Mouse (Mus musculus): Measurements from ENCODE around the gene Olfr1143. TPM values are rescaled to one million over a fixed set of nuclear protein-coding genes. Genes with fewer than 3 reads are reported as not detected.

The Olfr1143 gene
- not detected for polyA plus RNA-seq (2015; fragmentation: Illumina TruSeq; extraction: RNeasy Lipid Tissue Mini Kit (QIAGEN cat#74804); ENCODE audit: insufficient read depth, low replicate concordance)

GRCm38 (mm10) chr2:87800292-87800691 is at the start of gene Olfr1143:
Gene Olfr1143 (plus strand): TSS chr2:87800592.

GRCm38 (mm10) chr2:87753891-87754290 is 46.5 kb upstream of the Olfr1143 start, which contains the start of gene Olfr1141:
Gene Olfr1141 (minus strand): TSS chr2:87753991.

GRCm38 (mm10) chr2:87779183-87779582 is 21.2 kb upstream of the Olfr1143 start, which contains the start of gene Olfr152:
Gene Olfr152 (plus strand): TSS chr2:87779483.

GRCm38 (mm10) chr2:87809522-87809921 is 9.1 kb downstream of the Olfr1143 start, which contains the start of gene Olfr1145:
Gene Olfr1145 (plus strand): TSS chr2:87809822.

GRCm38 (mm10) chr2:87830233-87830632 is 29.8 kb downstream of the Olfr1143 start, which contains the start of gene Olfr1148:
Gene Olfr1148 (plus strand): TSS chr2:87830533.

GRCm38 (mm10) chr2:87843693-87844092 is 43.3 kb downstream of the Olfr1143 start, which contains the start of gene Olfr1150-ps1:
Gene Olfr1150-ps1 (plus strand): TSS chr2:87843993.

Other genes with a start within 250 kb of the Olfr1143 start
- not detected for gene Olfr1129, start 226.7 kb upstream of the Olfr1143 start, polyA plus RNA-seq (2015; fragmentation: Illumina TruSeq; extraction: RNeasy Lipid Tissue Mini Kit (QIAGEN cat#74804); ENCODE audit: insufficient read depth, low replicate concordance)
- not detected for gene Olfr1130, start 194.4 kb upstream of the Olfr1143 start, polyA plus RNA-seq (2015; fragmentation: Illumina TruSeq; extraction: RNeasy Lipid Tissue Mini Kit (QIAGEN cat#74804); ENCODE audit: insufficient read depth, low replicate concordance)
- not detected for gene Olfr1131, start 173.5 kb upstream of the Olfr1143 start, polyA plus RNA-seq (2015; fragmentation: Illumina TruSeq; extraction: RNeasy Lipid Tissue Mini Kit (QIAGEN cat#74804); ENCODE audit: insufficient read depth, low replicate concordance)
- gene Olfr1132, start 163.1 kb upstream of the Olfr1143 start, polyA plus RNA-seq (2015; fragmentation: Illumina TruSeq; extraction: RNeasy Lipid Tissue Mini Kit (QIAGEN cat#74804); ENCODE audit: insufficient read depth, low replicate concordance): not detected
- gene Olfr1133, start 153.2 kb upstream of the Olfr1143 start, polyA plus RNA-seq (2015; fragmentation: Illumina TruSeq; extraction: RNeasy Lipid Tissue Mini Kit (QIAGEN cat#74804); ENCODE audit: insufficient read depth, low replicate concordance): not detected
- not detected for gene Olfr1134, start 142.1 kb upstream of the Olfr1143 start, polyA plus RNA-seq (2015; fragmentation: Illumina TruSeq; extraction: RNeasy Lipid Tissue Mini Kit (QIAGEN cat#74804); ENCODE audit: insufficient read depth, low replicate concordance)
- not detected for gene Olfr1135, start 126.9 kb upstream of the Olfr1143 start, polyA plus RNA-seq (2015; fragmentation: Illumina TruSeq; extraction: RNeasy Lipid Tissue Mini Kit (QIAGEN cat#74804); ENCODE audit: insufficient read depth, low replicate concordance)
- gene Olfr1136, start 106.6 kb upstream of the Olfr1143 start, polyA plus RNA-seq (2015; fragmentation: Illumina TruSeq; extraction: RNeasy Lipid Tissue Mini Kit (QIAGEN cat#74804); ENCODE audit: insufficient read depth, low replicate concordance): not detected
- gene Olfr1137, start 87.4 kb upstream of the Olfr1143 start, polyA plus RNA-seq (2015; fragmentation: Illumina TruSeq; extraction: RNeasy Lipid Tissue Mini Kit (QIAGEN cat#74804); ENCODE audit: insufficient read depth, low replicate concordance): not detected
- not detected for gene Olfr1138, start 60.6 kb upstream of the Olfr1143 start, polyA plus RNA-seq (2015; fragmentation: Illumina TruSeq; extraction: RNeasy Lipid Tissue Mini Kit (QIAGEN cat#74804); ENCODE audit: insufficient read depth, low replicate concordance)
- not detected for gene Olfr1140, start 56.8 kb upstream of the Olfr1143 start, polyA plus RNA-seq (2015; fragmentation: Illumina TruSeq; extraction: RNeasy Lipid Tissue Mini Kit (QIAGEN cat#74804); ENCODE audit: insufficient read depth, low replicate concordance)
- not detected for gene Olfr1141, start 46.6 kb upstream of the Olfr1143 start, polyA plus RNA-seq (2015; fragmentation: Illumina TruSeq; extraction: RNeasy Lipid Tissue Mini Kit (QIAGEN cat#74804); ENCODE audit: insufficient read depth, low replicate concordance)
- not detected for gene Olfr152, start 21.1 kb upstream of the Olfr1143 start, polyA plus RNA-seq (2015; fragmentation: Illumina TruSeq; extraction: RNeasy Lipid Tissue Mini Kit (QIAGEN cat#74804); ENCODE audit: insufficient read depth, low replicate concordance)
- not detected for gene Olfr1145, start 9.2 kb downstream of the Olfr1143 start, polyA plus RNA-seq (2015; fragmentation: Illumina TruSeq; extraction: RNeasy Lipid Tissue Mini Kit (QIAGEN cat#74804); ENCODE audit: insufficient read depth, low replicate concordance)
- not detected for gene Olfr1148, start 29.9 kb downstream of the Olfr1143 start, polyA plus RNA-seq (2015; fragmentation: Illumina TruSeq; extraction: RNeasy Lipid Tissue Mini Kit (QIAGEN cat#74804); ENCODE audit: insufficient read depth, low replicate concordance)
- not detected for gene Olfr1150-ps1, start 43.4 kb downstream of the Olfr1143 start, polyA plus RNA-seq (2015; fragmentation: Illumina TruSeq; extraction: RNeasy Lipid Tissue Mini Kit (QIAGEN cat#74804); ENCODE audit: insufficient read depth, low replicate concordance)
- not detected for gene Olfr1151, start 55.3 kb downstream of the Olfr1143 start, polyA plus RNA-seq (2015; fragmentation: Illumina TruSeq; extraction: RNeasy Lipid Tissue Mini Kit (QIAGEN cat#74804); ENCODE audit: insufficient read depth, low replicate concordance)
- gene Olfr1152, start 65.9 kb downstream of the Olfr1143 start, polyA plus RNA-seq (2015; fragmentation: Illumina TruSeq; extraction: RNeasy Lipid Tissue Mini Kit (QIAGEN cat#74804); ENCODE audit: insufficient read depth, low replicate concordance): not detected
- gene Olfr1153, start 94.4 kb downstream of the Olfr1143 start, polyA plus RNA-seq (2015; fragmentation: Illumina TruSeq; extraction: RNeasy Lipid Tissue Mini Kit (QIAGEN cat#74804); ENCODE audit: insufficient read depth, low replicate concordance): not detected
- gene Olfr1154, start 104.6 kb downstream of the Olfr1143 start, polyA plus RNA-seq (2015; fragmentation: Illumina TruSeq; extraction: RNeasy Lipid Tissue Mini Kit (QIAGEN cat#74804); ENCODE audit: insufficient read depth, low replicate concordance): not detected
- not detected for gene Olfr1155, start 144.5 kb downstream of the Olfr1143 start, polyA plus RNA-seq (2015; fragmentation: Illumina TruSeq; extraction: RNeasy Lipid Tissue Mini Kit (QIAGEN cat#74804); ENCODE audit: insufficient read depth, low replicate concordance)
- gene Olfr1156, start 152.5 kb downstream of the Olfr1143 start, polyA plus RNA-seq (2015; fragmentation: Illumina TruSeq; extraction: RNeasy Lipid Tissue Mini Kit (QIAGEN cat#74804); ENCODE audit: insufficient read depth, low replicate concordance): not detected
- not detected for gene Olfr1157, start 167.7 kb downstream of the Olfr1143 start, polyA plus RNA-seq (2015; fragmentation: Illumina TruSeq; extraction: RNeasy Lipid Tissue Mini Kit (QIAGEN cat#74804); ENCODE audit: insufficient read depth, low replicate concordance)
- gene Olfr74, start 174.1 kb downstream of the Olfr1143 start, polyA plus RNA-seq (2015; fragmentation: Illumina TruSeq; extraction: RNeasy Lipid Tissue Mini Kit (QIAGEN cat#74804); ENCODE audit: insufficient read depth, low replicate concordance): not detected
- gene Olfr1158, start 189.5 kb downstream of the Olfr1143 start, polyA plus RNA-seq (2015; fragmentation: Illumina TruSeq; extraction: RNeasy Lipid Tissue Mini Kit (QIAGEN cat#74804); ENCODE audit: insufficient read depth, low replicate concordance): not detected
- gene Olfr1160, start 207.7 kb downstream of the Olfr1143 start, polyA plus RNA-seq (2015; fragmentation: Illumina TruSeq; extraction: RNeasy Lipid Tissue Mini Kit (QIAGEN cat#74804); ENCODE audit: insufficient read depth, low replicate concordance): not detected
- not detected for gene Olfr1161, start 222.2 kb downstream of the Olfr1143 start, polyA plus RNA-seq (2015; fragmentation: Illumina TruSeq; extraction: RNeasy Lipid Tissue Mini Kit (QIAGEN cat#74804); ENCODE audit: insufficient read depth, low replicate concordance)
- gene Olfr73, start 237.1 kb downstream of the Olfr1143 start, polyA plus RNA-seq (2015; fragmentation: Illumina TruSeq; extraction: RNeasy Lipid Tissue Mini Kit (QIAGEN cat#74804); ENCODE audit: insufficient read depth, low replicate concordance): not detected

All from spleen, adult 10 weeks (tissue).